Mouse (Mus musculus) testis, adult 2 months (tissue): ENCODE measurements around the gene Tmem247.

Experiments
- CTCF ChIP-seq: fragments of 200-500 bp; IDR thresholded peaks from 2 replicates; pipeline ENCODE4 v1.5.1; 2012; ENCODE audit warnings: low read depth, mild to moderate bottlenecking, inconsistent platforms, low read length, moderate library complexity; ENCODE audit not compliant: control insufficient read depth, insufficient read depth, insufficient replicate concordance
- POLR2A ChIP-seq: fragments of 200-500 bp; IDR thresholded peaks from 2 replicates; pipeline ENCODE4 v1.6.1; 2012; ENCODE audit warnings: low read depth, mild to moderate bottlenecking, inconsistent platforms, low read length, moderate library complexity; ENCODE audit not compliant: control insufficient read depth

- TF ChIP-seq CTCF (no peak), POLR2A (no peak)
Measured at GRCm38 (mm10) chr17:86957968-86958367, 40.8 kb downstream of the Tmem247 start.
